ENCODE assay signal across 8 mouse cellular contexts in the genomic region with DNA sequence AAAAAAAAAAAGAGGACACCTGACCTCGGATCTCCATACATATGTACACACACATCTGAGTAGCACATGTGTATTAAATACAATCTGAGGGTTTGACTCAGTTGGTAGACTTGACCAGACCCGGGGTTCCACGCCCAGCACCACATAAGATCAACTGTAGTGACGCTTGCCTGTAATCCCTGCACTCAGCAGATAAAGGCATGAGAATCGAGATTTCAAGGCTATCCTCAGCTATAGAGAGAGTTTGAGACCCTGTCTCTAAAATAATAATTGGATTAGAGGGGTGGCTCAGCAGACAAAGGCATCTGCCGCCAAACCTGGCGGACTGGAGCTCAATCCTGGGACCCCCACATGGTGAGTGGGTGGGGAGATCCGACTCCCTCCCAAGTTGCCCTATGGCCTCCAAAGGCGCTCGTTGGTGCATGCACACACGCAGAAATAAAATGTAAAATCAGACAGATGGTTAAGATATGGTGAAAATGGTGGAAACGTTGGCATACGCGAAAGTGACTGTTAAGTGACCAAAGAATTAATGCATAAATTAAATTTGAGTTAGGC. TPM values are rescaled to one million over a fixed set of nuclear protein-coding genes. Genes with fewer than 3 reads are reported as not detected.
DNase-seq lines count a peak whose midpoint lies in the region; ATAC-seq and TF ChIP-seq lines count a peak whose summit lies in the region.

No protein-coding gene starts in this region.

- DNase-seq in lung, adult 2 months = no peak
- DNase-seq in lung, postnatal 36 days = no peak
- no peak for DNase-seq in embryonic facial prominence, embryonic 14.5 days (ENCODE audit: low spot score)
- DNase-seq in induced T-regulatory cell, adult 2 months (ENCODE audit: low read depth) = peak; percentile 4
- no peak for DNase-seq in right cerebral cortex, postnatal 36 days (ENCODE audit: low spot score in 2 of 2)
- DNase-seq in adrenal gland, postnatal 10 days = no peak
- DNase-seq in cerebellum, adult 11-12 months = no peak

- no peaks in the 10 kb centered on the region for H3K36me3 ChIP-seq in embryonic facial prominence, embryonic 14.5 days (ENCODE audit: control insufficient read depth, insufficient read depth, low read length)
- H3K36me3 ChIP-seq in midbrain, embryonic 16.5 days (ENCODE audit: control insufficient read depth, insufficient read depth, low read length) = no peaks in the 10 kb centered on the region

- H3K27ac ChIP-seq in embryonic facial prominence, embryonic 14.5 days (replicated peaks; ENCODE audit: low read depth, low read length) = no peak overlapping the region
- peak overlapping the region; percentile 72 for H3K27ac ChIP-seq in midbrain, embryonic 16.5 days (ENCODE audit: low read length)

- H3K4me1 ChIP-seq in lung, adult 2 months (ENCODE audit: control insufficient read depth, insufficient read depth, low read length) = no peaks in the 10 kb centered on the region
- peaks cover 11% of the 10 kb centered on the region for H3K4me1 ChIP-seq in embryonic facial prominence, embryonic 14.5 days (ENCODE audit: control insufficient read depth, insufficient read depth, low read length)
- H3K4me1 ChIP-seq in midbrain, embryonic 16.5 days (ENCODE audit: control insufficient read depth, insufficient read depth, low read length) = peaks cover 26% of the 10 kb centered on the region

- no peaks in the 10 kb centered on the region for H3K27me3 ChIP-seq in embryonic facial prominence, embryonic 14.5 days (replicated peaks; ENCODE audit: control insufficient read depth, insufficient read depth, low read length)
- H3K27me3 ChIP-seq in midbrain, embryonic 16.5 days (ENCODE audit: control insufficient read depth, insufficient read depth, low read depth, low read length) = peaks cover 3% of the 10 kb centered on the region; the same call in 1 of the 2 replicates

- 0 out of 2 replicates have a peak overlapping the region, but pooled peaks have one; percentile 19 for H3K9ac ChIP-seq in embryonic facial prominence, embryonic 14.5 days (ENCODE audit: low read depth, low read length)
- peak overlapping the region; percentile 47 for H3K9ac ChIP-seq in midbrain, embryonic 16.5 days (ENCODE audit: low read depth, low read length)

- H3K9me3 ChIP-seq in embryonic facial prominence, embryonic 14.5 days (ENCODE audit: control insufficient read depth, low read length) = no peaks in the 10 kb centered on the region
- no peaks in the 10 kb centered on the region for H3K9me3 ChIP-seq in midbrain, embryonic 16.5 days (replicated peaks; ENCODE audit: control insufficient read depth, low read length, poor library complexity, severe bottlenecking)

- WGBS in lung, adult 2 months = 25% methylated on average over 14 of the region's 14 CpGs
- WGBS in embryonic facial prominence, embryonic 14.5 days = 21% methylated on average over 14 of the region's 14 CpGs
- 11% methylated on average over 14 of the region's 14 CpGs for WGBS in midbrain, embryonic 16.5 days

- no peak for TF ChIP-seq POLR2A in lung, adult 2 months (IDR thresholded peaks at IDR 0.05; ENCODE audit: borderline replicate concordance, extremely low read depth, low read depth, low read length)

- H3K4me2 ChIP-seq in embryonic facial prominence, embryonic 14.5 days (ENCODE audit: low read depth, low read length) = peak overlapping the region; percentile 75
- peak overlapping the region; percentile 72 for H3K4me2 ChIP-seq in midbrain, embryonic 16.5 days (ENCODE audit: low read length)

- ATAC-seq in embryonic facial prominence, embryonic 14.5 days (ENCODE audit: low read depth) = peak; percentile 5; the same call in 1 of the 2 replicates
- ATAC-seq in midbrain, embryonic 16.5 days = peak; percentile 51

- TF ChIP-seq CTCF in lung, adult 2 months (IDR thresholded peaks at IDR 0.05; ENCODE audit: insufficient read depth, low read length) = no peak

- peak overlapping the region; percentile 83 for H3K4me3 ChIP-seq in lung, adult 2 months (replicated peaks; ENCODE audit: extremely low read depth, low read depth, low read length)
- H3K4me3 ChIP-seq in embryonic facial prominence, embryonic 14.5 days (ENCODE audit: low read depth, low read length) = peak overlapping the region; percentile 91
- peak overlapping the region; percentile 92 for H3K4me3 ChIP-seq in midbrain, embryonic 16.5 days (ENCODE audit: low read depth, low read length)

RNA-seq across cellular contexts. Expression of a gene that starts 0.5 kb away (rescaled TPM):
- polyA plus RNA-seq in lung, adult 2 months (2012; rRNA removed) = 33.3 TPM in 2 replicates
- 17.7 and 21.1 TPM in 2 replicates for polyA plus RNA-seq in embryonic facial prominence, embryonic 14.5 days (2014; fragmentation: Nextera tagmentation; extraction: Ambion mirVana)
- polyA plus RNA-seq in midbrain, embryonic 16.5 days (2015; fragmentation: Nextera tagmentation; extraction: Ambion mirVana) = 25.2 and 28.5 TPM in 2 replicates
- total RNA-seq in adrenal gland, postnatal 10 days (2021) = 10 to 100 TPM; 20.7 to 28.0 TPM
